Mouse (Mus musculus) CD8-positive naive resting alpha-beta T cell, adult 2 months (primary cell): ENCODE results near the gene Rimkla.

ENCODE experiments used
- DNase-seq, 2 experiments: peaks; one replicate each; pipeline ENCODE4 v3.0.0; 2022; ENCODE audit warnings: low read depth in 2 of 2, low spot score in 2 of 2

Rimkla gene

GRCm38 (mm10) chr4:119421921-119422293 is 70.5 kb downstream of the Rimkla start:
- no peak for DNase-seq

DNA sequence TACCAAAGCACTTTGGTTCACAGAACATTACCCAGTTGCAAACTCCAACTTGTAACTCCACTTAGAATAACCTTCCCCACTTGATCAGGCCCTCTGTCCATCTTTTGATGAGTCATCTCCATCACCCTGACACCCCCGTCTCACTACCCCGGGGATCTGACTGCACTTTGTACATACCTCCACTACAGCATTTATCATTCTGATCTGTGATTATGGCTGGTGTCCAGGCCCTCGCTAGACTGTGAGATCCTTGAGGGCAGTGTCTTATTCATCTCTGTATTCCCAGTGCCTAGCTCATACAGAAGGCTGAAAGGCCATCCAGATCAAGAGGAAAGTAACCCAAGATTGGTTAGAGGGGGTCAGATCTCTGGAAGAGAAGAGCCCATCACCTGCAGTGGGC is 71.2 kb downstream of the Rimkla start:
- DNase-seq = no peak

GRCm38 (mm10) chr4:119417894-119418293 is 74.5 kb downstream of the Rimkla start:
- no peak for DNase-seq

DNA sequence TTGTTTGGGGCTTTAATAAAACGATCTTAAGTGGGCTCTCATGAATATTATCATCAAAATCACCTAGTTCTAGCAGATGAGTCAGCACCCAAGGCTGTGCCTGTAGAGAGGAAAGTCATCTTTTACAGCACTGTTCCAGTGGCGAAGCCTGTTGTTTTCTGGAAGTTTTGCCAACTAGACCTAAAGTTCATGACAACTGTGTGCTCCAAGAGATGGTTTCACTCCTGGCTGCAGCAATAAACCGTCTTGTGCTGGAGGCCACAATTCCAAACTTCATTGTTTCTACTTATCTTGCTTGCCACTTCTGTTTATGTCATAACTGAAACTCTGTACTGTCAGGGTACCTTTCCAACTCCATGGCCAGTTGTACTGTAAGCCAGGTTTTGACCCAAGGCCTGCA is 75.2 kb downstream of the Rimkla start:
- DNase-seq = no peak
